Mouse (Mus musculus): ENCODE measurements at regions not wholly inside any gene's neighbourhood (a gene's known extent, or its start where the extent isn't known, plus 50 kb on each side); places are given as distances from the start of the nearest gene placed in this dataset.

GRCm38 (mm10) chr9:71420064-71420463, 65.7 kb downstream of the Polr2m start:
- Histone ChIP-seq H3K4me2 (ENCODE audit: low read length) (no peak overlapping the region), H3K4me1 (ENCODE audit: control insufficient read depth, insufficient read depth, low read length) (no peaks in the 10 kb centered on the region), H3K36me3 (ENCODE audit: control insufficient read depth, insufficient read depth, low read length) (no peaks in the 10 kb centered on the region), H3K9me3 (replicated peaks; ENCODE audit: control insufficient read depth, low read length) (no peaks in the 10 kb centered on the region), H3K27ac (ENCODE audit: low read depth, low read length) (no peak overlapping the region), H3K9ac (ENCODE audit: low read length) (no peak overlapping the region), H3K27me3 (replicated peaks; ENCODE audit: control insufficient read depth, insufficient read depth, low read length) (no peaks in the 10 kb centered on the region), H3K4me3 (ENCODE audit: low read depth, low read length) (no peak overlapping the region)
- ATAC-seq (no peak), DNase-seq (ENCODE audit: low spot score) (no peak)
- 90% methylated on average over 5 of the region's 5 CpGs for WGBS

GRCm38 (mm10) chr9:71418531-71418930, 67.2 kb downstream of the Polr2m start:
- Histone ChIP-seq H3K27me3 (replicated peaks; ENCODE audit: control insufficient read depth, insufficient read depth, low read length) (no peaks in the 10 kb centered on the region), H3K4me2 (ENCODE audit: low read length) (no peak overlapping the region), H3K9me3 (replicated peaks; ENCODE audit: control insufficient read depth, low read length) (no peaks in the 10 kb centered on the region), H3K27ac (ENCODE audit: low read depth, low read length) (no peak overlapping the region), H3K36me3 (ENCODE audit: control insufficient read depth, insufficient read depth, low read length) (no peaks in the 10 kb centered on the region), H3K4me3 (ENCODE audit: low read depth, low read length) (no peak overlapping the region), H3K9ac (ENCODE audit: low read length) (no peak overlapping the region), H3K4me1 (ENCODE audit: control insufficient read depth, insufficient read depth, low read length) (no peaks in the 10 kb centered on the region)
- 97% methylated on average over 4 of the region's 4 CpGs for WGBS
- ATAC-seq (no peak), DNase-seq (ENCODE audit: low spot score) (no peak)

GRCm38 (mm10) chr9:71417248-71417647, 68.5 kb downstream of the Polr2m start:
- no peaks in the 10 kb centered on the region for H3K4me1 ChIP-seq (ENCODE audit: control insufficient read depth, insufficient read depth, low read length)
- no peak overlapping the region for H3K9ac ChIP-seq (ENCODE audit: low read length)
- no peak overlapping the region for H3K27ac ChIP-seq (ENCODE audit: low read depth, low read length)
- H3K27me3 ChIP-seq (replicated peaks; ENCODE audit: control insufficient read depth, insufficient read depth, low read length): no peaks in the 10 kb centered on the region
- no peaks in the 10 kb centered on the region for H3K9me3 ChIP-seq (replicated peaks; ENCODE audit: control insufficient read depth, low read length)
- no peak overlapping the region for H3K4me3 ChIP-seq (ENCODE audit: low read depth, low read length)
- no peak overlapping the region for H3K4me2 ChIP-seq (ENCODE audit: low read length)
- no peak for DNase-seq (ENCODE audit: low spot score)
- WGBS: 79% methylated on average over 4 of the region's 4 CpGs
- ATAC-seq: no peak
- no peaks in the 10 kb centered on the region for H3K36me3 ChIP-seq (ENCODE audit: control insufficient read depth, insufficient read depth, low read length)

- no peaks in the 10 kb centered on the region for H3K9me3 ChIP-seq (replicated peaks; ENCODE audit: control insufficient read depth, low read length)
- WGBS: 91% methylated on average over 1 of the region's 1 CpGs
- no peak for ATAC-seq
Measured at GRCm38 (mm10) chr9:71411171-71411570, 74.6 kb downstream of the Polr2m start.

GRCm38 (mm10) chr9:71409925-71410324, 75.8 kb downstream of the Polr2m start:
- H3K4me2 ChIP-seq (ENCODE audit: low read length): no peak overlapping the region
- no peak for ATAC-seq
- no peak overlapping the region for H3K27ac ChIP-seq (ENCODE audit: low read depth, low read length)
- H3K36me3 ChIP-seq (ENCODE audit: control insufficient read depth, insufficient read depth, low read length): no peaks in the 10 kb centered on the region
- no peak overlapping the region for H3K4me3 ChIP-seq (ENCODE audit: low read depth, low read length)
- DNase-seq (ENCODE audit: low spot score): no peak
- WGBS: 97% methylated on average over 1 of the region's 1 CpGs
- H3K27me3 ChIP-seq (replicated peaks; ENCODE audit: control insufficient read depth, insufficient read depth, low read length): no peaks in the 10 kb centered on the region
- no peaks in the 10 kb centered on the region for H3K4me1 ChIP-seq (ENCODE audit: control insufficient read depth, insufficient read depth, low read length)
- H3K9ac ChIP-seq (ENCODE audit: low read length): no peak overlapping the region
- H3K9me3 ChIP-seq (replicated peaks; ENCODE audit: control insufficient read depth, low read length): no peaks in the 10 kb centered on the region

More at GRCm38 (mm10) chr9:71411171-71411570, 74.6 kb downstream of the Polr2m start:
- Histone ChIP-seq H3K4me2 (ENCODE audit: low read length) (no peak overlapping the region), H3K4me3 (ENCODE audit: low read depth, low read length) (no peak overlapping the region), H3K9ac (ENCODE audit: low read length) (no peak overlapping the region), H3K4me1 (ENCODE audit: control insufficient read depth, insufficient read depth, low read length) (no peaks in the 10 kb centered on the region), H3K36me3 (ENCODE audit: control insufficient read depth, insufficient read depth, low read length) (no peaks in the 10 kb centered on the region), H3K27ac (ENCODE audit: low read depth, low read length) (no peak overlapping the region), H3K27me3 (replicated peaks; ENCODE audit: control insufficient read depth, insufficient read depth, low read length) (no peaks in the 10 kb centered on the region)
- DNase-seq (ENCODE audit: low spot score): no peak

- H3K4me1 ChIP-seq (ENCODE audit: control insufficient read depth, insufficient read depth, low read length): no peaks in the 10 kb centered on the region
- no peak for DNase-seq (ENCODE audit: low spot score)
- no peak overlapping the region for H3K9ac ChIP-seq (ENCODE audit: low read length)
- no peak overlapping the region for H3K4me3 ChIP-seq (ENCODE audit: low read depth, low read length)
- H3K27me3 ChIP-seq (replicated peaks; ENCODE audit: control insufficient read depth, insufficient read depth, low read length): no peaks in the 10 kb centered on the region
- H3K36me3 ChIP-seq (ENCODE audit: control insufficient read depth, insufficient read depth, low read length): no peaks in the 10 kb centered on the region
- ATAC-seq: no peak
- WGBS: 90% methylated on average over 5 of the region's 5 CpGs
- no peak overlapping the region for H3K4me2 ChIP-seq (ENCODE audit: low read length)
- no peaks in the 10 kb centered on the region for H3K9me3 ChIP-seq (replicated peaks; ENCODE audit: control insufficient read depth, low read length)
- H3K27ac ChIP-seq (ENCODE audit: low read depth, low read length): no peak overlapping the region
Measured at GRCm38 (mm10) chr9:71408946-71409345, 76.8 kb downstream of the Polr2m start.

- ATAC-seq: no peak
- Histone ChIP-seq H3K9me3 (replicated peaks; ENCODE audit: control insufficient read depth, low read length) (no peaks in the 10 kb centered on the region), H3K4me3 (ENCODE audit: low read depth, low read length) (no peak overlapping the region), H3K27ac (ENCODE audit: low read depth, low read length) (no peak overlapping the region), H3K4me1 (ENCODE audit: control insufficient read depth, insufficient read depth, low read length) (no peaks in the 10 kb centered on the region), H3K9ac (ENCODE audit: low read length) (no peak overlapping the region), H3K27me3 (replicated peaks; ENCODE audit: control insufficient read depth, insufficient read depth, low read length) (no peaks in the 10 kb centered on the region), H3K36me3 (ENCODE audit: control insufficient read depth, insufficient read depth, low read length) (no peaks in the 10 kb centered on the region), H3K4me2 (ENCODE audit: low read length) (no peak overlapping the region)
- no peak for DNase-seq (ENCODE audit: low spot score)
- 87% methylated on average over 8 of the region's 8 CpGs for WGBS
Measured at GRCm38 (mm10) chr9:71404396-71405135, 81.2 kb downstream of the Polr2m start.

GRCm38 (mm10) chr9:71401667-71402066, 84.1 kb downstream of the Polr2m start:
- no peak overlapping the region for H3K4me3 ChIP-seq (ENCODE audit: low read depth, low read length)
- no peak overlapping the region for H3K9ac ChIP-seq (ENCODE audit: low read length)
- H3K9me3 ChIP-seq (replicated peaks; ENCODE audit: control insufficient read depth, low read length): no peaks in the 10 kb centered on the region
- H3K27me3 ChIP-seq (replicated peaks; ENCODE audit: control insufficient read depth, insufficient read depth, low read length): no peaks in the 10 kb centered on the region
- no peaks in the 10 kb centered on the region for H3K4me1 ChIP-seq (ENCODE audit: control insufficient read depth, insufficient read depth, low read length)
- H3K36me3 ChIP-seq (ENCODE audit: control insufficient read depth, insufficient read depth, low read length): no peaks in the 10 kb centered on the region
- H3K27ac ChIP-seq (ENCODE audit: low read depth, low read length): no peak overlapping the region
- DNase-seq (ENCODE audit: low spot score) (no peak), ATAC-seq (no peak)
- 47% methylated on average over 1 of the region's 1 CpGs for WGBS
- no peak overlapping the region for H3K4me2 ChIP-seq (ENCODE audit: low read length)

GRCm38 (mm10) chr9:71399346-71399745, 86.4 kb downstream of the Polr2m start:
- Histone ChIP-seq H3K36me3 (ENCODE audit: control insufficient read depth, insufficient read depth, low read length) (no peaks in the 10 kb centered on the region), H3K4me2 (ENCODE audit: low read length) (no peak overlapping the region), H3K9me3 (replicated peaks; ENCODE audit: control insufficient read depth, low read length) (no peaks in the 10 kb centered on the region), H3K4me1 (ENCODE audit: control insufficient read depth, insufficient read depth, low read length) (no peaks in the 10 kb centered on the region), H3K27ac (ENCODE audit: low read depth, low read length) (no peak overlapping the region), H3K27me3 (replicated peaks; ENCODE audit: control insufficient read depth, insufficient read depth, low read length) (no peaks in the 10 kb centered on the region), H3K4me3 (ENCODE audit: low read depth, low read length) (no peak overlapping the region), H3K9ac (ENCODE audit: low read length) (no peak overlapping the region)
- DNase-seq (ENCODE audit: low spot score) (no peak), ATAC-seq (no peak)
- 74% methylated on average over 1 of the region's 1 CpGs for WGBS
